Mouse (Mus musculus) limb, embryonic 11.5 days (tissue): ENCODE data around the gene Phf21a. TPM values are rescaled to one million over a fixed set of nuclear protein-coding genes. Genes with fewer than 3 reads are reported as not detected.
"Not testable (repeated sequence)": the region's sequence is repeated elsewhere in the genome, so short reads cannot be mapped to it uniquely, and the experiment has no call there.

Source experiments
- ATAC-seq: fragments of 200-750 bp; cut with Nextera tagmentation; 2 replicates; pipeline ENCODE4 v1.8.0; 2017; ENCODE audit warnings: low read depth; ENCODE audit not compliant: insufficient number of reproducible peaks, low FRiP score, low TSS enrichment
- DNase-seq: peaks from one replicate; pipeline ENCODE4 v3.0.0-alpha.2; 2015; ENCODE audit warnings: low spot score
- H3K27ac ChIP-seq: fragments of 300-500 bp; sonication (generic); replicated peaks from 2 replicates; pipeline ENCODE4 v1.5.1; 2014; ENCODE audit warnings: low read depth, mild to moderate bottlenecking, low read length
- H3K27me3 ChIP-seq: fragments of 300-500 bp; sonication (generic); 2 replicates; pipeline ENCODE4 v1.6.1; 2014; ENCODE audit warnings: mild to moderate bottlenecking, low read length, mixed read lengths; ENCODE audit not compliant: control insufficient read depth, insufficient read depth
- H3K36me3 ChIP-seq: fragments of 300-500 bp; sonication (generic); 2 replicates; pipeline ENCODE4 v1.6.1; 2014; ENCODE audit warnings: mild to moderate bottlenecking, low read length, moderate library complexity, mixed read lengths; ENCODE audit not compliant: control insufficient read depth, insufficient read depth
- H3K4me1 ChIP-seq: fragments of 300-500 bp; sonication (generic); 2 replicates; pipeline ENCODE4 v1.6.1; 2014; ENCODE audit warnings: low read length, mixed read lengths; ENCODE audit not compliant: control insufficient read depth, insufficient read depth
- H3K4me2 ChIP-seq: fragments of 300-500 bp; sonication (generic); 2 replicates; pipeline ENCODE4 v1.6.1; 2014; ENCODE audit warnings: low read depth, mild to moderate bottlenecking, moderate library complexity; ENCODE audit not compliant: severe bottlenecking
- H3K4me3 ChIP-seq: fragments of 300-500 bp; sonication (generic); 2 replicates; pipeline ENCODE4 v1.5.1; 2014; ENCODE audit warnings: low read depth, low read length
- H3K9ac ChIP-seq: fragments of 300-500 bp; sonication (generic); 2 replicates; pipeline ENCODE4 v1.6.1; 2014; ENCODE audit warnings: mild to moderate bottlenecking, low read length
- H3K9me3 ChIP-seq: fragments of 300-500 bp; sonication (generic); 2 replicates; pipeline ENCODE4 v1.6.1; 2016; ENCODE audit warnings: low read length; ENCODE audit not compliant: control insufficient read depth
- WGBS: fragments of 180-500 bp; shearing (Covaris S2); extraction: QIAGEN DNeasy Blood & Tissue Kit; methylation state at CpG from one replicate; pipeline ENCODE4 v1.1.7; 2014; 5-methylcytosine and 5-hydroxymethylcytosine counted together
- polyA plus RNA-seq: library from polyadenylated mRNA; unstranded; fragments of >200 nt; fragmentation: Nextera tagmentation; extraction: Ambion mirVana; gene quantifications from 2 replicates; pipeline ENCODE4 v1.2.1, GENCODE M21; 2014

Phf21a gene
- polyA plus RNA-seq, 1 experiment from 2014 or later: 38.7 TPM

DNA sequence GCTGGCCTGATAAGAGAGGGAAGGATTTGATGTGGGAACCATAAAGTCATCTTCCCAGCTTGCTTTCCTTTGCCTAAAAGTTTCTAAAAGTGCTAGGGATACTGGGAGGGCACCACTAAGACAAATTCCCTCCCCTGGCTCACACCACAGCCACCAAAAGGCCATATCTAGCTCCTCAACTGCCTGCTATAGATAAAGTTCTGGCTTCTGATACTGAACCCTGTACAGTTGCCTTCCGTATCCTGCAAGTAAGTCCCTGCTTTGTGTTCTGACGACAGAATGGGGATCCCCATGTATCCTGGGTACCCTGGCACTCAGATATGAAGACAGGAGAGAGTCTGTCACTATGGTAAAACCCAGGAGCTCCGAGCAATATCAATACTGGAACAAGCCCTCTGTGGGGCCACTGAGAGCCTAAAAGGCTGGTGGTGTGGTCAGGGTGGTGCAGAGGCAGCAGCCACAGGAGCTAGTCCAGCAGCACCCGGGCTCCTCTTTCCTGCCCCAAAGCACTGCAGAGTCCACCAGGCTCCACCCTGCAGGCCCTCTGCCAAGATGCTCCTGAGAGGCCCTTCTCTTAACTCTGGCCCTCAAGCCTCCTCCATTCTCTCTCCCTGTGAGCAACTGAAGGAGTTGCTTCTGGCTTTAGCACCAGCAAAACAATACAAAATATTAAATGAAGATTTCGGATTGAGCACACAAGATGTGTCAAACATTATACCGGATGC lies 297.5 kb downstream of the Phf21a start:
- H3K4me2 ChIP-seq: 0 out of 2 replicates have a peak overlapping the region, but pooled peaks have one; percentile 88
- ATAC-seq: no peak
- peaks cover 39% of the 10 kb centered on the region for H3K4me1 ChIP-seq
- H3K27me3 ChIP-seq: no peaks in the 10 kb centered on the region; the same call in 1 of the 2 replicates
- no peak overlapping the region for H3K27ac ChIP-seq
- no peak for DNase-seq
- H3K36me3 ChIP-seq: peaks cover 5% of the 10 kb centered on the region; the same call in 1 of the 2 replicates
- 82% methylated on average over 6 of the region's 6 CpGs for WGBS
- no peaks in the 10 kb centered on the region for H3K9me3 ChIP-seq
- no peak overlapping the region for H3K4me3 ChIP-seq
- H3K9ac ChIP-seq: no peak overlapping the region

DNA sequence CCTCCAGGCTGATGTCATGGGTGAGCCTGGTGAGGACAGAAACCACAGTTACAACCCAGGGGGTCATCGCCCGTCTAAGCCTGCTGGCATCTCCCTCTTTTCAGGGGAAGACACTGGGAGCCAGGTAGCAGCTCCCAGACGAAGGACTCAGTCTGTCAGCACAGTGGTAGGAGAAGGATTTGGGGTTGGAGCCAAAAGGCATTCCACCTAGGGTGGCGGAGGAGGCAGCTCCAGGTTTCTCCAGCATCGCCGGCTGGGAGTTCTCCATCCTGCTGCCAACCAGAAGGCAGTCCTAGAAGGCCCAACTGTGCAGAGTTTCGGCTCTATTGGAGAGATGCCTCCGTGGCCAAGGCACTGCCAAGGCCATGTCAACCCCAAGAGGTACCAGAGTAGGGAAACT lies 298.2 kb downstream of the Phf21a start:
- Histone ChIP-seq H3K27me3 (no peaks in the 10 kb centered on the region; the same call in 1 of the 2 replicates), H3K9me3 (no peaks in the 10 kb centered on the region), H3K27ac (no peak overlapping the region), H3K9ac (no peak overlapping the region; the same call in 1 of the 2 replicates), H3K4me3 (no peak overlapping the region; the same call in 1 of the 2 replicates), H3K4me1 (peaks cover 39% of the 10 kb centered on the region), H3K4me2 (peak overlapping the region; percentile 86; the same call in 1 of the 2 replicates), H3K36me3 (peaks cover 1% of the 10 kb centered on the region; the same call in 1 of the 2 replicates)
- ATAC-seq: no peak
- DNase-seq: no peak
- WGBS: 90% methylated on average over 8 of the region's 8 CpGs

DNA sequence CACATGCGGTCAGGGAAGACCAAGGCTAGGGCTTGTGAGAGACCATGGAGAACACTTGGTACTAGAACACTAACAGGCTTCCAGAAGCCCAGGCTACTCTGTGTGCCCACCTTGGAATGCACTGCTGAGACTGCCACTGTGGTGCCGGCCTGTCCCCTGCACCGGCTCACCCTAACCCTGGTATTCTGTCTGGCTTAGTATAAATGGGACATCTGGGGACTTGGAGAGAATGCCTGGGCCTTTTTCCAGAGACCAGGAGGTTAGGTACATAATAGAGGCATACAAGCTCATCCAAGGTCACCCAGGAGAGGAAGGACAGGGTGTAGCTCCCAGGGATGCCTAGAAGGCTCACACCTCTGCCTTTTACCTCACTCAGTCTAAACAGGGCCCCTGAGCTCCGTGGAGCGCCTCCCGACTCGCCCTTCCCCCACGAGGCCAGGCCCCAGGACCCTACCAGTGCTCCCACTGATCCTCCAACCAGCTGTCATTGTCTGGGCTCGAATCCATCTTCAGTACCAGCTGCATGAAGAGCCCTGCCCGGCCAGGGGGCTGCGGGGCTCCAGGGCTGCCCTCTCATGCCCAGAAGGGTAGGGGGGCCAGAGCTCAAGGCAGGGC lies 298.9 kb downstream of the Phf21a start:
- peak overlapping the region; percentile 84 for H3K27ac ChIP-seq
- 22% methylated on average over 11 of the region's 11 CpGs for WGBS
- DNase-seq (no peak), ATAC-seq (no peak)
- no peaks in the 10 kb centered on the region for H3K9me3 ChIP-seq
- no peaks in the 10 kb centered on the region; the same call in 1 of the 2 replicates for H3K27me3 ChIP-seq
- H3K4me3 ChIP-seq: peak overlapping the region; percentile 47
- H3K4me2 ChIP-seq: peak overlapping the region; percentile 86
- no peaks in the 10 kb centered on the region; the same call in 1 of the 2 replicates for H3K36me3 ChIP-seq
- H3K4me1 ChIP-seq: peaks cover 39% of the 10 kb centered on the region
- peak overlapping the region; percentile 59 for H3K9ac ChIP-seq

DNA sequence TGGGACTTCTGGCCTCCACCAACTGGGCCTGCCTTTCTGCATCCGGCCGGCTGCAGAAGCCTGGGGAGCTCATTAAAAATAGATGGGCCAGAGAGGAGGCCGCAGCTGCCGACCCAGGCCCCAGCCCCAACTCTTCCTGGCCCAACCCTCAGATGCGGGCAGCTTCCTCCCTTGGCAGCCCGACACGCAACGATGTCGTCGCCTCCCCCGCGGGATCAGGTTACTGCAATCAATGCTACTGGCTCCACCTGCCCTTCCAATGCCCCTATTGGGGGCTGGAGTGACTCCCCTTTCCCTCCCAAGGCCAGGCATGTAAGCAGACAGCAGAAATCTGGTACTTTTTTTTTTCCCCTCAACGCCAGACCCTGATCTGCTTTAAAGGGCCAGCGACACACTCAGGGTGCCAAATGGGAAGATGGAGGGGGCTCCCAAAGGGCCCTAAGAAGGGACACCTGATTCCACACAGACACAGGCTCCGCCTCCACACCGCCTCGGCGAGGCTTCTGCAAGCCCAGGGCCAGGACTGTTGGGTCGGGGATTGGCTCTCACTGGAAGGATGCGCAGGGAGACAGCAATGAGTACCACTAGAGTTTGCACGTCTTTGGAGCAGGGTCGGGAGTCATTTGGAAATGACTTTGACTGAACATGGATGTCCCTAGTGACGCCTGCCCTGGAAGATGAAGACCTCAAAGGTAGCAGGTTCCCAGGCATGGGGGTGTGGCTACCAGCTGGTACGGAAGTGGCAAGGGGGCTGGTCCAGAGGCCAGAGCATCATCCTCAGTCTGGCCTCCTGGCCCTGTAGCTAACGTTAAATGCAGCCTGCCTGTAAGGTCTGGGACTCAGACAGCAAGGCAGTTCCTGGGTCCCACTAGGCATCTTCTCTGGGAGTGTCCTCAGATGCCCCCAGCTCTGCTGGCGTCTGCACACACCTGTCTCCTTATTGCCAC lies 299.7 kb downstream of the Phf21a start:
- peak; percentile 16 for ATAC-seq
- H3K9me3 ChIP-seq: no peaks in the 10 kb centered on the region
- 1% methylated on average over 26 of the region's 26 CpGs for WGBS
- no peaks in the 10 kb centered on the region; the same call in 1 of the 2 replicates for H3K36me3 ChIP-seq
- peak overlapping the region; percentile 84 for H3K27ac ChIP-seq
- peaks cover 39% of the 10 kb centered on the region for H3K4me1 ChIP-seq
- H3K27me3 ChIP-seq: no peaks in the 10 kb centered on the region; the same call in 1 of the 2 replicates
- H3K4me3 ChIP-seq: peak overlapping the region; percentile 47
- H3K4me2 ChIP-seq: peak overlapping the region; percentile 86
- DNase-seq: peak; percentile 90
- H3K9ac ChIP-seq: peak overlapping the region; percentile 59

- H3K4me3 ChIP-seq: no peak overlapping the region
- DNase-seq: no peak
- H3K4me1 ChIP-seq: peaks cover 24% of the 10 kb centered on the region
- no peak overlapping the region for H3K9ac ChIP-seq
- H3K27ac ChIP-seq: no peak overlapping the region
- no peaks in the 10 kb centered on the region for H3K36me3 ChIP-seq
- ATAC-seq: no peak
- 84% methylated on average over 3 of the region's 3 CpGs for WGBS
- 0 out of 2 replicates have a peak, but pooled peaks cover 3% of the 10 kb centered on the region for H3K27me3 ChIP-seq
- H3K4me2 ChIP-seq: no peak overlapping the region
- no peaks in the 10 kb centered on the region for H3K9me3 ChIP-seq
Observed at GRCm38 (mm10) chr2:92395535-92395934, 302.6 kb downstream of the Phf21a start.

- Histone ChIP-seq H3K36me3 (no peaks in the 10 kb centered on the region), H3K9ac (no peak overlapping the region), H3K27me3 (0 out of 2 replicates have a peak, but pooled peaks cover 6% of the 10 kb centered on the region), H3K4me3 (no peak overlapping the region), H3K4me1 (peaks cover 15% of the 10 kb centered on the region), H3K27ac (no peak overlapping the region), H3K4me2 (no peak overlapping the region), H3K9me3 (no peaks in the 10 kb centered on the region)
- ATAC-seq (no peak), DNase-seq (no peak)
- 57% methylated on average over 1 of the region's 1 CpGs for WGBS
Observed at GRCm38 (mm10) chr2:92397436-92397835, 304.5 kb downstream of the Phf21a start.

DNA sequence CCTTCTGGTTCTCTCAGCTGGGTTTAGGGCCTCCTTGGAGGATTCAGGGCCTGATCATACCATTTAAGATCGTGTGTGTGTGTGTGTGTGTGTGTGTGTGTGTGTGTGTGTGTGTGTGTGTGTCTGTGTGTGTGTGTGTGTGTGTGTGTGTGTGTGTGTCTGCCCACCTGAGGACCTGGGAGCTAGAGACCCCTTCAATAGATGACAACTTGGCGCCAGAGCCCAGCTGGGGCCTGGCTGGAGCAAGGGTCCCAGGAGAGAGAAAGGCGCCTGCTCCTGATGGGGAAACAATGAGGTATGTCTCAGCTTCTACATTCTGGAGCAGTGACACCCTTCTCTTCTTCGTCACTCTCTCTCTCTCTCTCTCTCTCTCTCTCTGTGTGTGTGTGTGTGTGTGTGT lies 307.0 kb downstream of the Phf21a start:
- not testable (repeated sequence) for H3K9ac ChIP-seq, H3K4me1 ChIP-seq, H3K9me3 ChIP-seq, H3K4me2 ChIP-seq, H3K27ac ChIP-seq, H3K36me3 ChIP-seq, ATAC-seq, H3K4me3 ChIP-seq, H3K27me3 ChIP-seq, DNase-seq
- WGBS: 77% methylated on average over 4 of the region's 4 CpGs

DNA sequence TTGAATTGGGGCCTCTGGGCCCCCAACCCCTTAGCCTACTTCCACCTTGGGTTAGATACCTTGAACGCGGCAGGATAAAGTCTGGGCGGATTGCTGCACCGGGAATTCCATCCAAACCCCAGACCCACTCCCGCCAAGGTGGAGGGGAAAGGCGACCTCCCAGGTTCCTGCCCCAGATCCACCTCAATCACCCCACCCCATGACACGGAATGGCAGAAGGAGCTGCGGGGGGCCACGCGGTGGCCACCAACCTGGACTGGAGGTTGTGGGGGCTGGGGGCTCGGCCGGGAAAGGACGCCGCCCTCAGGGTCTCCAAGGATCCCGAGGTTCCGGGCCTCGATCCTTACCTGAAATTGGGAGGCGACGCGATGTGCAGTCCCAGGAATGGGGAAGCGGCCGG lies 307.8 kb downstream of the Phf21a start:
- H3K9ac ChIP-seq: peak overlapping the region; percentile 52; the same call in 1 of the 2 replicates
- 4% methylated on average over 20 of the region's 22 CpGs for WGBS
- H3K9me3 ChIP-seq: no peaks in the 10 kb centered on the region
- 0 out of 2 replicates have a peak, but pooled peaks cover 6% of the 10 kb centered on the region for H3K27me3 ChIP-seq
- ATAC-seq (no peak), DNase-seq (no peak)
- peaks cover 7% of the 10 kb centered on the region for H3K4me1 ChIP-seq
- H3K27ac ChIP-seq: no peak overlapping the region
- H3K36me3 ChIP-seq: peaks cover 7% of the 10 kb centered on the region; the same call in 1 of the 2 replicates
- H3K4me2 ChIP-seq: peak overlapping the region; percentile 92
- peak overlapping the region; percentile 52 for H3K4me3 ChIP-seq
